Mouse (Mus musculus) cerebellum, adult 11-12 months (tissue): ENCODE results near the gene Cbr1.

Source experiments
- DNase-seq: peaks from one replicate; pipeline ENCODE4 v3.0.0; 2022

Cbr1 gene

GRCm38 (mm10) chr16:93605553-93605952 is at the start of gene Cbr1:
Cbr1 (plus strand) TSS chr16:93605853.
- no peak for DNase-seq

- DNase-seq = no peak
Observed at GRCm38 (mm10) chr16:93557646-93558045, 48.0 kb upstream of the Cbr1 start.

GRCm38 (mm10) chr16:93558499-93558898 is 47.2 kb upstream of the Cbr1 start:
- DNase-seq = no peak

- no peak for DNase-seq
Observed at GRCm38 (mm10) chr16:93572383-93572782, 33.3 kb upstream of the Cbr1 start.

GRCm38 (mm10) chr16:93573434-93573833 is 32.2 kb upstream of the Cbr1 start:
- DNase-seq = no peak

- no peak for DNase-seq
Observed at GRCm38 (mm10) chr16:93574521-93575191, 31.0 kb upstream of the Cbr1 start.

- DNase-seq = no peak
Observed at GRCm38 (mm10) chr16:93575574-93575973, 30.1 kb upstream of the Cbr1 start.

- DNase-seq = peak; percentile 35
Observed at GRCm38 (mm10) chr16:93576412-93577082, 29.1 kb upstream of the Cbr1 start.

- DNase-seq = no peak
Observed at GRCm38 (mm10) chr16:93578346-93579005, 27.2 kb upstream of the Cbr1 start.

- DNase-seq = no peak
Observed at GRCm38 (mm10) chr16:93581125-93581524, 24.5 kb upstream of the Cbr1 start.

GRCm38 (mm10) chr16:93584976-93585702 is 20.5 kb upstream of the Cbr1 start:
- no peak for DNase-seq

GRCm38 (mm10) chr16:93585703-93586205 is 19.9 kb upstream of the Cbr1 start:
- DNase-seq = no peak

- DNase-seq = no peak
Observed at GRCm38 (mm10) chr16:93586382-93586781, 19.3 kb upstream of the Cbr1 start.

GRCm38 (mm10) chr16:93588281-93588680 is 17.4 kb upstream of the Cbr1 start:
- no peak for DNase-seq

GRCm38 (mm10) chr16:93590915-93591314 is 14.7 kb upstream of the Cbr1 start:
- no peak for DNase-seq

GRCm38 (mm10) chr16:93591450-93592430 is 13.9 kb upstream of the Cbr1 start:
- DNase-seq = no peak

- DNase-seq = no peak
Observed at GRCm38 (mm10) chr16:93592711-93593110, 12.9 kb upstream of the Cbr1 start.

GRCm38 (mm10) chr16:93593406-93593805 is 12.2 kb upstream of the Cbr1 start:
- DNase-seq = no peak

GRCm38 (mm10) chr16:93594448-93594847 is 11.2 kb upstream of the Cbr1 start:
- no peak for DNase-seq

- peak; percentile 1 for DNase-seq
Observed at GRCm38 (mm10) chr16:93595766-93596165, 9.9 kb upstream of the Cbr1 start.

- DNase-seq = peak; percentile 0
Observed at GRCm38 (mm10) chr16:93596807-93597206, 8.8 kb upstream of the Cbr1 start.

GRCm38 (mm10) chr16:93597551-93597950 is 8.1 kb upstream of the Cbr1 start:
- DNase-seq = no peak
